Mouse (Mus musculus): ENCODE results near the gene Gpr137b.
A peak's percentile ranks its signal among the peaks of the same experiment; 100 is the strongest.
"Not testable (repeated sequence)": the region's sequence is repeated elsewhere in the genome, so short reads cannot be mapped to it uniquely, and the experiment has no call there.

The Gpr137b gene

GRCm38 (mm10) chr13:13393228-13394095, at the start of gene Gpr137b:
Gpr137b (minus strand) TSS chr13:13394014.
- DNase-seq = peak; percentile 33

GRCm38 (mm10) chr13:13438112-13438953, 44.5 kb upstream of the Gpr137b start:
- not testable (repeated sequence) for DNase-seq

GRCm38 (mm10) chr13:13437460-13438015, 43.7 kb upstream of the Gpr137b start, which contains the start of gene Nid1:
Nid1 (plus strand) TSS chr13:13437551.
- not testable (repeated sequence) for DNase-seq

- not testable (repeated sequence) for DNase-seq
Measured at GRCm38 (mm10) chr13:13436161-13436560, 42.3 kb upstream of the Gpr137b start.

DNA sequence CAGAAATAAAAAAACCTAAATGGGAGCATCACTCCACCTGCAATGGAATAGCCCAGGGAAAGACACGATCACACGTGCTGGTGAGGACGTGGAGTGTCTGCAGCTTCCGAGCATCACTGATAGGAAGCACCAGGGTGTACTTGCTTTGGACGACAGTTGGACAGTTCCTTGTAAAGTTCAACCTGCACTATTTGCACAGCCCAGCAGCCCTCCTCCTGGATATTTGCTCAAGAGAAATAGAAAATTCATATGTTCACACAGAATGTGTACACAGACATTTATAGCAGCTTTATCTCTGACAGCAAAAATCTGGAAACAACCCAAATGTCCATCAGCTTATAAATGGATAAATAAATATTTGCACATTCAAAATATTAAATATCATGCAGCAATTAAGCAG, 29.5 kb upstream of the Gpr137b start:
- DNase-seq = not testable (repeated sequence)

DNA sequence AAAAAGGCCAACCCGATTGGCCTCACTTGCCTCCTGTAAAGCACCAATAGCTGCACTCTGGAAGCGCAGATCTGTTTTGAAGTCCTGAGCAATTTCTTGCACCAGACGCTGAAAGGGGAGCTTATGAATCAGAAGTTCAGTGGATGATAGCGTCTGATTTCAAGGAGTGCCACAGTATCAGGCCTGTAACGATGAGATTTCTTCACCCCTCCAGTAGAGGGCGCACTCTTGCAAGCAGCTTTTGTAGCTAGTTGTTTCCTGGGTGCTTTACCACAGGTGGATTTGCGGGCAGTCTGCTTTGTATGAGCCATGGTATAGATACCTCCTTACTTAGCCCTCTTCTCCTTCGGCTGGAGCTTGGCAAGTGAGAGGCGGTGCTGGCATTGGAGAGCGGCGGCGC, 25.0 kb upstream of the Gpr137b start:
- DNase-seq = not testable (repeated sequence)

- not testable (repeated sequence) for DNase-seq
Measured at GRCm38 (mm10) chr13:13416007-13416337, 22.2 kb upstream of the Gpr137b start.

DNA sequence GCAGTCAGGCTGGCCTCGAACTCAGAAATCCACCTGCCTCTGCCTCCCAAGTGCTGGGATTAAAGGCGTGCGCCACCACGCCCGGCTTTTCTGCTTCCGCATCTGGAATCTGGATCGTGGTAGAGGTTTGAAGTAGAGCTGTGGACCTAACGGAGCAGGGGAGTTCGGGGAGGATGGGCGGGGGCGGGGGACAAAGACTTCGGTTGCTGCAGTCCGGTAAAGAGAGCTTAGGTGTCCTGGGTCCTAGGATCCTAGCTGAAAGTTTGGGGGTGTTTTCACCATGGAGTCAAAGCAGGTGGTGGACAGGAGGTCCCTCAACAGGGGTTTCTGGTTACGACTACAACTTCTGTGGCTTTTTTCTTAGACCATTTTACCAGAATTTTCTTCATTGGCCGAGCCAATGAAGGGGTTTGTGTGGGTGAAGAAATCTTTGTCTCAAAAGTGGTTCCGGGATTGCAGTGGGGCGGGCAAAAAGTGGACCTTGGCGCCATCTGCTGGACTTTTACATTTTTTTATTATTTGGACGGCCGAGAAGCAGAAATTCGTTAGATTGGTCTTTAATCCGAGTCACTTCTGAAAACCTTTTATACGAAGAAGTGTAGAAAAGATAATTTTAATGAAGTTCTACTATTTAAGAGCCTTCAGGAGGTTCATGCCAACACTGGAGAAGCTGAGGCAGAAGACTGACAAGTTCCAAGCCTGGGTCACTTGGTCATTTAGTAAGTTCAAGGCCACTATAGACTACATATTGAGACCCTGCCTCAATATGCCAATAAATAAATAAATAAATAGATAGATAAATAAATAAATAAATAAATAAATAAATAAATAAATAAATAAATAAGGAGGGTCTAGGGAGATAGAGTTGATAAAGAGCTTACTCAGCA, 21.5 kb upstream of the Gpr137b start:
- peak; percentile 11 for DNase-seq

DNA sequence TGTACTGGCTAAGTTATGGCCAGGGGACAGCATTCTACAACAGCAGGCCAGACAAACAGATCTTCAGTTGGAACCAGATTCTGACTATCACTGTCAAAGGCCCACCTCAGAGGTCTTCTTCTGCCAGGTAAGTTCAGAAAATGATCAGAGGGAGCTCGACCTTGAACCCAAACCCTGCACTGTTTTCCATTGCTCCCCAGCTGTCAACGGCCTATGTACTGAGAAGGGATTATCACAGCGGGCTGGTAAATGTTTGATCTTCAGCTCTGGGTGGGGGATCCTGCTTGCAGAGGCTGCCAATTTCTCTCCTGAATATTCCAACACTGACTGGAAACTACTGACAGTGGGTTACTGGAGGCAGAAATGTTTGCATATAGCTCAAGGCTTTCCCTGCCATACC, 20.4 kb upstream of the Gpr137b start:
- DNase-seq = no peak

DNA sequence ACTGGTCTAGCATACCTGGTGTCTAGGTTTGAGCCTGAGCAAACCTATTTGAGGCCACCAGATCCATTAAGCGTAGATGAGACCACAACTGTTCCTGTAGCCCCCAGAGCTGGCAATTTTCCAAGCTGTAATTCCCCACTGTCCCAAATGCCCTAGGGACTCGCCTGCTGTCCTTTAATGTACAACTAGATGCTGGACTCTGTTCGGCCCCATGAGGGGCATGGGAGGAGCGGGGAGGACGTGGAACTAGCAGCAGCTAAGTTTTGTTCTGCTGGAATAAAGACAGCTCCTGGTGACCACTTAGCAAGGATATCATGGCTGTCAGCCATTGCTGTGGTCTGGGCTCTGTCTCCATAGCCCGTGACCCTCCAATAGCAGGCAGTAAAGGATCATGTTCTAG, 11.7 kb upstream of the Gpr137b start:
- not testable (repeated sequence) for DNase-seq

DNA sequence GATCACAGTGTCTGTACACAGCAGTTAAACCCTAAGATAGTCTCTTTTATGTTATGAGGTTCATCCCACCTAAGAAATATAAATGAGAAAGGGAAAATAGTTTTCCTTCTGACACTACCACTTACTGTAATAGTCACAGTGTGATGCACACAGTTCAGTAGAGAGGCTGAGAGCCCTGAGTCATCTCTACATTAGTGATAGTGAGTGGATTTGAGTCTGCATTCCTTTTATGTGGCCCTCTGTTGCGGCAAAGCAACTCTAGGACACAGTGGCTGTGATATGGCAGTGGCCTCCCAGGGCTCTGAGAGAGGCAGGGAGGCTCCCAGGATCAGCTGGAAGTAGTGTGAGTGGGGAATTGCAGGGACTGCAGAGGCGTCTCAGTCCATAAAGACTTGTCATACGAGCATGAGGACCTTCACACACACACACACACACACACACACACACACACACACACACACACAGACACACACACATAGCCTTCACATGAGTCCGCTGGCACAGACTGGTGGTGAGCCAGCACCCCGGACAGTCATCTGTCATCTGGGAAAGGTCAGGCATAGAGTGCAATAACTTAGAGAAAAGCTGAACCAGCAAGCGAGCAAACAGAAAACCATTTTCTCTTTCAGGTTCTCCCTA, 10.8 kb upstream of the Gpr137b start:
- not testable (repeated sequence) for DNase-seq

DNA sequence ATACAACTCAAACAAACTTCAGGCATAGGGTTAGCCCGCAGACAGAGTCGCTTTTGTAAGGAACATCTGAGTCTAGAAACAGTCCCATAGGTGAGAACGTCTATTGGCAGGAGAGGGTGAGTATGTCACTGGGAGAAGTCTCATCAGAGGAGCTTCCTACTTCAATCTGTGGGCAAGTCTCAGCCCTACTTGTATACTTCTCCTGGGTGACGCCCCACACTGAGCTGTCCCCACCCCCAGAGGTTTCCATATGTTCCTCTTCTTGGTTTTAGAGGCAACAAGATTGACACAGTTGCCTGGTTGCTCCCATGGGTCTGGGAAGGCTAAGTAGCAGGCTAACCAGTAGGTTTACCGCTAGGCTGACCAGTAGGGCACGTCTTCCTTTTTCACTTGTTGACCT, 10.0 kb upstream of the Gpr137b start:
- DNase-seq = not testable (repeated sequence)

DNA sequence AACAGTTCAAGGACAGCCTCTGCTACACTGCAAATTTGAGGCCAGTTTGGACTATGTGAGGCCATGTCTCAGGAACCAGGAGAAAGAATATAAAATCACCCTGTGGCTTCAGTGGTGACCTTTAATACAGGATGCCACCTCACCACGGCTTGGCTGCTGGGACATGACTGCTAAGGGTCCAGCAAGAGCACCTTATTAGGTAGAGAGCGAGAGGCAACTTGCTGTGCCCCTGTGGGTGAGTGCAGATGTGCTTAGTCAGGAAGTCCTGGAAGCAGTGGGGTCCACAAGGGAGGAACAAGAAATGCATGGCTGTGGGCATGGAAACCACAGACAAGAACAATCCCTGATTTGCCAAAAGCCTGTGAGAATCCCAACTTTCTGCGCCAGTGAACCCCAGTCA, 9.6 kb upstream of the Gpr137b start:
- DNase-seq = not testable (repeated sequence)

GRCm38 (mm10) chr13:13402818-13403217, 9.0 kb upstream of the Gpr137b start:
- DNase-seq = not testable (repeated sequence)

DNA sequence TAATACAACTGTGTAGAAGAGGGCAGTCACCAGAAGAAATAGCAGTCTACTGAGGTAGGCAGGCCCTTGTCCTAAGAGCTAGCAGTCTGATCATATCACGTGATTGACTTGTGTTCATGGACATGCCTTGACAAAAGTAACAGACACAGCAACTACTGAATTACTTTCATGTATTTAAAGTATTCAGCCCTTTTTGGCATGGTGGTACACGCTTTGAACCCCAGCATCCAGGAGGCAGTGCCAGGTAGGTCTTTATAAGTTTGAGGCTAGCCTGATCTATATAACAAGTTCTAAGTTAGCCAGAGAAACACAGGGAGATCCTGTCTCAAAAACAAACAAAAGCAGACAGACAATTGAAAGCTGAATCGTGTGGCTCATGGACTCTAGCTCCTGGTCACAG, 7.0 kb upstream of the Gpr137b start:
- DNase-seq = not testable (repeated sequence)

DNA sequence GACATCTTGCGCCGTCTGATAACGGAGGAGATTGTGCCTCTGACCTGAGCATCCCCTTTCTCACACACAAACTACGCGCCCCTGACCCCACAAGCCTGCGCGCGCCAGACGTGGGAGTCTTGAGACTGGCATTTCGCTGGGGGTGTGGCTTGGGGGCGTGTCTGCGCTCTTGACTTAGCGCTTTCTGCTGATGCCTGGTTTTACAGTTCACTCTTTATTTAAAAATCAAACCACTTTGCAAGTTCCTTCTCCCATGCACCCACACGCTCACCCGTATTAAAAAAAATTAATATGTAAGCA, 232 bp upstream of the Gpr137b start:
- DNase-seq = not testable (repeated sequence)

GRCm38 (mm10) chr13:13378168-13378859, 15.5 kb downstream of the Gpr137b start:
- not testable (repeated sequence) for DNase-seq

DNA sequence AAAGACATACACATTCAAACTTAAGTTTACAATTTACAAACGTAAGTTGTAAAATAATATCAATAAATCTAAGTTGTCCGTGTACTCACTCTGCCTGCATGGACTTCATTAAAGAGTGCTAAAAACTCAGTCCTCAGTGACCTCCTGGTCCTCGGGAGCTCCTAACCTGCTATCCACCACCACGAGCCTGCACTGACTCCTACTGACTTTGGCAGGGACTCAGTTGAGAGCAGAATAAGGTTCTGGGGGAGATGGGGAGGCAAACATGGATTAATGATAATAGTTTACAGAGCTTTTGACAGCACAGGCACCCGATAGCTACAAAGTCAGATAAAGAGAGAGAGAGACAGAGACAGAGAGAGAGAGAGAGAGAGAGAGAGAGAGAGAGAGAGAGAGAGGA, 16.6 kb downstream of the Gpr137b start:
- no peak for DNase-seq

- DNase-seq = not testable (repeated sequence)
Measured at GRCm38 (mm10) chr13:13373965-13374364, 19.8 kb downstream of the Gpr137b start.

DNA sequence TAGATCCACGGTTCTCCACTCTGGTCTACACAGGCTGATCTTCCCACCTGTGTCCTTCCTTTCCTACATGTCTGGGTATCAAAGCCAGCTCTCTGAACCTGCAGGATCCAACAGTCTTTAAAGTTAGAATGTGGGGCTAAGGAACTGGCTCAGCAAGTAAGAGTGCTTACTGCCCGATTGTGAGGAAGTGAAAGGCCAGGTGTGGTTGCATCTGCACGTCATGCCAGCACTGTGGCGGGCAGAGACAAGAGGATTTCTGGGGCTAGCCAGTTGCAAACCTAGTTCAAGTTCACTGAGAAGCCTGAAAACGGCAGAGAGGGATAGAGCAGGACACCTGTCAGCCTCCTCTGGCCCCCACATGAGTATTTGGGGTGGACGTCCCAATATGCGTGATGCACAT, 22.4 kb downstream of the Gpr137b start:
- not testable (repeated sequence) for DNase-seq

DNA sequence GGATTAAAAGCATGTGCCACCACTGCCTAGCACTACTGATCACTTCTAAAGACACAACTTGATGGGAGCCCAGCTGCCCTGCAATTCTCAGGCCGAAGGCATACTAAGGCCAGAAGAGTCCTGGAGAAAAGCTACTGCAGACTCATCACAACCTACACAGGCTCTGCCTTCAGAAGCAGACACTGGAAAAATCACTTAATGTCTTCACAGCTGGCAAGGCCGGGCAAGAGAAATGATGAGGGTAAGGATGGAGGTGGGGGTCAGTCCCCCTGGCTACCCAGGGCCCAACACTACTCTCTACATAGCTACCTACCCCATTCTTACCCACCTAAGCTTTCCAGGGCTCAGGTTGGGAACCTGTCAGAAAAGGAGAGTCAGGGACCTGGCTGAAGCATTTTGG, 27.4 kb downstream of the Gpr137b start:
- not testable (repeated sequence) for DNase-seq
